Mouse (Mus musculus) MEL (cell line): ENCODE measurements at regions not wholly inside any gene's neighbourhood (a gene's known extent, or its start where the extent isn't known, plus 50 kb on each side); places are given as distances from the start of the nearest gene placed in this dataset.

Experiments
- DNase-seq: peaks from one replicate; pipeline ENCODE4 v3.0.0; 2011; ENCODE audit warnings: low read depth, low spot score
- H3K27ac ChIP-seq: 2 replicates; pipeline ENCODE4 v1.5.1; 2012; ENCODE audit warnings: low read depth, mild to moderate bottlenecking, control low read depth, low read length, moderate library complexity; ENCODE audit not compliant: control insufficient read depth
- H3K27me3 ChIP-seq, 2 experiments: fragments of 150-350 bp in 1 of 2; sonication (generic) in 1 of 2; 2 replicates each; pipeline ENCODE4 v1.6.1; 2012; ENCODE audit warnings: low read length in 2 of 2, mild to moderate bottlenecking in 2 of 2, improper control_type of control experiment in 1 of 2, moderate library complexity in 1 of 2; ENCODE audit not compliant: insufficient read depth in 2 of 2, control insufficient read depth in 1 of 2
- H3K36me3 ChIP-seq, 2 experiments: 2 replicates each; pipeline ENCODE4 v1.6.1; 2012 to 2014; ENCODE audit warnings: low read length in 2 of 2, improper control_type of control experiment in 1 of 2, inconsistent platforms in 1 of 2, mild to moderate bottlenecking in 1 of 2; ENCODE audit not compliant: insufficient read depth in 2 of 2, control insufficient read depth in 1 of 2
- H3K4me1 ChIP-seq, 2 experiments: fragments of 150-350 bp in 1 of 2; sonication (generic) in 1 of 2; 2 replicates each; pipeline ENCODE4 v1.6.1; 2012; ENCODE audit warnings: low read length in 2 of 2, improper control_type of control experiment in 1 of 2, mild to moderate bottlenecking in 1 of 2; ENCODE audit not compliant: insufficient read depth in 2 of 2, control insufficient read depth in 1 of 2
- H3K4me3 ChIP-seq, 2 experiments: fragments of 150-350 bp in 1 of 2; sonication (generic) in 1 of 2; 2 replicates each; pipeline ENCODE4 v1.5.1; 2012; ENCODE audit warnings: low read depth in 2 of 2, low read length in 2 of 2, mild to moderate bottlenecking in 2 of 2, moderate library complexity in 2 of 2, control low read depth in 1 of 2, improper control_type of control experiment in 1 of 2; ENCODE audit not compliant: control insufficient read depth in 1 of 2, insufficient read depth in 1 of 2
- H3K79me2 ChIP-seq: 2 replicates; pipeline ENCODE4 v1.6.1; 2012; ENCODE audit warnings: mild to moderate bottlenecking, low read length, moderate library complexity; ENCODE audit not compliant: control insufficient read depth, poor library complexity, insufficient read depth
- H3K9ac ChIP-seq: 2 replicates; pipeline ENCODE4 v1.6.1; 2012; ENCODE audit warnings: low read depth, mild to moderate bottlenecking, control low read depth, low read length, moderate library complexity; ENCODE audit not compliant: control insufficient read depth, poor library complexity, severe bottlenecking
- H3K9me3 ChIP-seq: fragments of 150-350 bp; sonication (generic); replicated peaks from 2 replicates; pipeline ENCODE4 v1.6.1; 2012; ENCODE audit warnings: mild to moderate bottlenecking, low read length, improper control_type of control experiment, moderate library complexity; ENCODE audit not compliant: insufficient read depth
- CTCF ChIP-seq, 3 experiments: IDR thresholded peaks in 2 of 3; conservative IDR thresholded peaks in 1 of 3; 2 replicates each; pipeline ENCODE4 v1.5.1; 2011 to 2012; ENCODE audit warnings: low read length in 3 of 3, low read depth in 2 of 3, mild to moderate bottlenecking in 2 of 3, improper control_type of control experiment in 1 of 3, inconsistent platforms in 1 of 3, mixed read lengths in 1 of 3, moderate library complexity in 1 of 3; ENCODE audit not compliant: control insufficient read depth in 1 of 3, insufficient read depth in 1 of 3, poor library complexity in 1 of 3, severe bottlenecking in 1 of 3
- ELF1 ChIP-seq: IDR thresholded peaks from 2 replicates; pipeline ENCODE4 v1.6.1; 2014; ENCODE audit warnings: low read depth, mild to moderate bottlenecking, inconsistent platforms, low read length, improper control_type of control experiment, moderate library complexity
- GABPA ChIP-seq: IDR thresholded peaks from 2 replicates; pipeline ENCODE4 v1.6.1; 2012; ENCODE audit warnings: low read depth, mild to moderate bottlenecking, inconsistent platforms, low read length, improper control_type of control experiment, moderate library complexity
- HCFC1 ChIP-seq: IDR thresholded peaks from 2 replicates; pipeline ENCODE4 v1.6.1; 2012; ENCODE audit warnings: low read depth, mild to moderate bottlenecking, inconsistent platforms, low read length, improper control_type of control experiment, moderate library complexity
- MAX ChIP-seq: IDR thresholded peaks from 2 replicates; pipeline ENCODE4 v1.6.1; 2011; ENCODE audit warnings: low read length, improper control_type of control experiment
- MXI1 ChIP-seq: IDR thresholded peaks from 2 replicates; pipeline ENCODE4 v1.6.1; 2011; ENCODE audit warnings: mild to moderate bottlenecking, low read depth, low read length, improper control_type of control experiment
- MYB ChIP-seq: IDR thresholded peaks from 2 replicates; pipeline ENCODE4 v1.6.1; 2011; ENCODE audit warnings: mild to moderate bottlenecking, low read depth, low read length, improper control_type of control experiment
- RAD21 ChIP-seq: IDR thresholded peaks from 2 replicates; pipeline ENCODE4 v1.6.1; 2011; ENCODE audit warnings: mild to moderate bottlenecking, low read depth, low read length, improper control_type of control experiment
- RCOR1 ChIP-seq: IDR thresholded peaks from 2 replicates; pipeline ENCODE4 v1.6.1; 2012; ENCODE audit warnings: low read depth, mild to moderate bottlenecking, inconsistent platforms, low read length, improper control_type of control experiment
- SIN3A ChIP-seq: IDR thresholded peaks from 2 replicates; pipeline ENCODE4 v1.6.1; 2012; ENCODE audit warnings: low read length, improper control_type of control experiment, inconsistent platforms
- SMC3 ChIP-seq: IDR thresholded peaks from 2 replicates; pipeline ENCODE4 v1.6.1; 2011; ENCODE audit warnings: low read depth, low read length, improper control_type of control experiment
- UBTF ChIP-seq: IDR thresholded peaks from 2 replicates; pipeline ENCODE4 v1.6.1; 2012; ENCODE audit warnings: low read depth, mild to moderate bottlenecking, inconsistent platforms, low read length, improper control_type of control experiment, moderate library complexity, borderline replicate concordance; ENCODE audit not compliant: insufficient read depth
- ZC3H11A ChIP-seq: IDR thresholded peaks from 2 replicates; pipeline ENCODE4 v1.6.1; 2012; ENCODE audit warnings: low read depth, mild to moderate bottlenecking, inconsistent platforms, low read length, improper control_type of control experiment
- ZMIZ1 ChIP-seq: IDR thresholded peaks from 2 replicates; pipeline ENCODE4 v1.6.1; 2012; ENCODE audit warnings: low read depth, mild to moderate bottlenecking, inconsistent platforms, low read length, improper control_type of control experiment, moderate library complexity
- ZNF384 ChIP-seq: IDR thresholded peaks from 2 replicates; pipeline ENCODE4 v1.6.1; 2012; ENCODE audit warnings: low read depth, mild to moderate bottlenecking, inconsistent platforms, low read length, improper control_type of control experiment

- Histone ChIP-seq H3K4me3 (no peak overlapping the region), H3K27me3 (no peaks in the 10 kb centered on the region), H3K27ac (no peak overlapping the region), H3K36me3 (no peaks in the 10 kb centered on the region), H3K79me2 (no peaks in the 10 kb centered on the region), H3K9ac (no peak overlapping the region), H3K4me1 (no peaks in the 10 kb centered on the region), H3K9me3 (no peaks in the 10 kb centered on the region)
- TF ChIP-seq HCFC1 (0 out of 2 replicates have a peak, but pooled peaks have one; percentile 17), SMC3 (peak; percentile 75), ZC3H11A (peak; percentile 64), RAD21 (peak; percentile 77), CTCF (IDR thresholded peaks at IDR 0.05 in 2 of 3, conservative IDR thresholded peaks at IDR 0.05 in 1 of 3; ENCODE audit: control insufficient read depth in 1 of 3, insufficient read depth in 1 of 3, low read depth in 2 of 3, low read length in 3 of 3, poor library complexity in 1 of 3, severe bottlenecking in 1 of 3) (peak; percentile 13 to 70 (median 18); a peak in 2 of 6 replicates), MYB (no peak), MXI1 (no peak)
- peak; percentile 54 for DNase-seq
Measured at GRCm38 (mm10) chrX:109354633-109355032, 158.1 kb downstream of the Gm6377 start.

GRCm38 (mm10) chrX:109392908-109393307 lies 196.4 kb downstream of the Gm6377 start:
- peak; percentile 64 for DNase-seq
- no peaks in the 10 kb centered on the region for H3K79me2 ChIP-seq
- H3K9ac ChIP-seq = peak overlapping the region; percentile 16; the same call in 1 of the 2 replicates
- H3K27ac ChIP-seq = no peak overlapping the region
- H3K27me3 ChIP-seq = no peaks in the 10 kb centered on the region
- H3K36me3 ChIP-seq = no peaks in the 10 kb centered on the region
- peak; percentile 80 for TF ChIP-seq SMC3
- TF ChIP-seq GABPA = no peak
- no peak for TF ChIP-seq UBTF
- no peak for TF ChIP-seq ELF1
- TF ChIP-seq ZNF384 = peak; percentile 89
- peak in 1 of 3 experiments; percentile 71; a peak in 2 of 6 replicates for TF ChIP-seq CTCF (IDR thresholded peaks at IDR 0.05 in 2 of 3, conservative IDR thresholded peaks at IDR 0.05 in 1 of 3; ENCODE audit: control insufficient read depth in 1 of 3, insufficient read depth in 1 of 3, low read depth in 2 of 3, low read length in 3 of 3, poor library complexity in 1 of 3, severe bottlenecking in 1 of 3)
- TF ChIP-seq ZMIZ1 = no peak
- peak; percentile 85 for TF ChIP-seq ZC3H11A
- TF ChIP-seq MYB = no peak
- no peak for TF ChIP-seq MAX
- TF ChIP-seq RAD21 = peak; percentile 93
- TF ChIP-seq SIN3A = no peak
- no peak for TF ChIP-seq RCOR1
- H3K4me3 ChIP-seq = peak overlapping the region in 1 of 2 experiments; percentile 32; a peak in 2 of 4 replicates
- no peaks in the 10 kb centered on the region for H3K9me3 ChIP-seq
- H3K4me1 ChIP-seq = no peaks in the 10 kb centered on the region
